Mouse (Mus musculus) left cerebral cortex, postnatal 10 days (tissue): ENCODE measurements around the gene Slc16a10. TPM values are rescaled to one million over a fixed set of nuclear protein-coding genes. Genes with fewer than 3 reads are reported as not detected.
"Not testable (repeated sequence)": the region's sequence is repeated elsewhere in the genome, so short reads cannot be mapped to it uniquely, and the experiment has no call there.

ENCODE experiments used
- DNase-seq, 2 experiments: peaks; one replicate each; pipeline ENCODE4 v3.0.0; 2021 to 2022; ENCODE audit warnings: low spot score in 2 of 2, mixed read lengths in 1 of 2; ENCODE audit errors: extremely low spot score in 1 of 2
- intact Hi-C: fragments of 180-260 bp; cut with DNase I; formaldehyde crosslinking; loops from one replicate; pipeline ENCODE4 v1.15.1; 2025
- total RNA-seq, 2 experiments: library from RNA; stranded (reverse); gene quantifications; 2 replicates each; pipeline ENCODE4 v1.2.3; 2021

Slc16a10 gene
- total RNA-seq, 2 experiments from 2014 or later = 2.7 to 2.8 TPM

GRCm38 (mm10) chr10:40053257-40053895 is 88.7 kb downstream of the Slc16a10 start:
- intact Hi-C loops = loop anchor here (1.0 to 10.0 kb wide), 2 partner anchors 159 to 471 kb away; no protein-coding TSS in a partner anchor
- DNase-seq = no peak

- no peak for DNase-seq
- intact Hi-C loops = loop anchor here (10.0 kb wide), 1 partner anchor 473 kb away; no protein-coding TSS in a partner anchor
Measured at GRCm38 (mm10) chr10:40051997-40052396, 90.1 kb downstream of the Slc16a10 start.

GRCm38 (mm10) chr10:40050763-40051162 is 91.3 kb downstream of the Slc16a10 start:
- intact Hi-C loops = loop anchor here (10.0 kb wide), 1 partner anchor 474 kb away; no protein-coding TSS in a partner anchor
- DNase-seq = no peak

- intact Hi-C loops = no loop called here
- DNase-seq = no peak
Measured at GRCm38 (mm10) chr10:40041339-40041738, 100.7 kb downstream of the Slc16a10 start.

GRCm38 (mm10) chr10:40036686-40037560 is 105.1 kb downstream of the Slc16a10 start:
- intact Hi-C loops = no loop called here
- peak; percentile 56 to 60 for DNase-seq

GRCm38 (mm10) chr10:40034956-40035355 is 107.1 kb downstream of the Slc16a10 start:
- intact Hi-C loops = no loop called here
- DNase-seq = no peak

- intact Hi-C loops = no loop called here
- no peak for DNase-seq
Measured at GRCm38 (mm10) chr10:40032897-40033296, 109.2 kb downstream of the Slc16a10 start.

- intact Hi-C loops = no loop called here
- no peak for DNase-seq
Measured at GRCm38 (mm10) chr10:40030716-40031115, 111.3 kb downstream of the Slc16a10 start.

- intact Hi-C loops = no loop called here
- no peak for DNase-seq
Measured at GRCm38 (mm10) chr10:40029610-40030009, 112.4 kb downstream of the Slc16a10 start.

- no peak for DNase-seq
- intact Hi-C loops = no loop called here
Measured at GRCm38 (mm10) chr10:40028091-40028490, 114.0 kb downstream of the Slc16a10 start.

- intact Hi-C loops = no loop called here
- DNase-seq = no peak
Measured at GRCm38 (mm10) chr10:40026546-40026945, 115.5 kb downstream of the Slc16a10 start.

- DNase-seq = no peak
- intact Hi-C loops = no loop called here
Measured at GRCm38 (mm10) chr10:40025560-40025959, 116.5 kb downstream of the Slc16a10 start.

- intact Hi-C loops = no loop called here
Measured at GRCm38 (mm10) chr10:40024554-40025428, 117.3 kb downstream of the Slc16a10 start, which contains the start of gene Mfsd4b1. TSS of gene Mfsd4b1 (minus strand) at chr10:40025268.

GRCm38 (mm10) chr10:40020401-40020800 is 121.7 kb downstream of the Slc16a10 start:
- DNase-seq = no peak
- intact Hi-C loops = no loop called here

More at GRCm38 (mm10) chr10:40024554-40025428, 117.3 kb downstream of the Slc16a10 start, which contains the start of gene Mfsd4b1:
- peak; percentile 88 to 93 for DNase-seq

GRCm38 (mm10) chr10:40019492-40019891 is 122.6 kb downstream of the Slc16a10 start:
- DNase-seq = no peak
- intact Hi-C loops = no loop called here

- no peak for DNase-seq
- intact Hi-C loops = no loop called here
Measured at GRCm38 (mm10) chr10:40018261-40018860, 123.7 kb downstream of the Slc16a10 start.

- DNase-seq = no peak
- intact Hi-C loops = no loop called here
Measured at GRCm38 (mm10) chr10:40009591-40009990, 132.5 kb downstream of the Slc16a10 start.

GRCm38 (mm10) chr10:40008847-40009246 is 133.2 kb downstream of the Slc16a10 start:
- intact Hi-C loops, DNase-seq: not testable (repeated sequence)
